Mouse (Mus musculus): ENCODE results near the gene Ccdc146.

- TF ChIP-seq POLR2A (IDR thresholded peaks at IDR 0.05; ENCODE audit: low read depth, low read length) (no peak), CTCF (conservative IDR thresholded peaks at IDR 0.05; ENCODE audit: insufficient read depth, insufficient read length, low read depth, low read length) (no peak)
These were observed 11.2 kb downstream of the Ccdc146 start for GRCm38 (mm10) chr5:21413322-21413721.

All from kidney, adult 2 months (tissue).